Mouse (Mus musculus) testis, adult 2 months (tissue): Measurements from ENCODE around the gene Slc27a1.

ENCODE experiments used
- CTCF ChIP-seq: fragments of 200-500 bp; IDR thresholded peaks from 2 replicates; pipeline ENCODE4 v1.5.1; 2012; ENCODE audit warnings: low read depth, mild to moderate bottlenecking, inconsistent platforms, low read length, moderate library complexity; ENCODE audit not compliant: control insufficient read depth, insufficient read depth, insufficient replicate concordance
- POLR2A ChIP-seq: fragments of 200-500 bp; IDR thresholded peaks from 2 replicates; pipeline ENCODE4 v1.6.1; 2012; ENCODE audit warnings: low read depth, mild to moderate bottlenecking, inconsistent platforms, low read length, moderate library complexity; ENCODE audit not compliant: control insufficient read depth

DNA sequence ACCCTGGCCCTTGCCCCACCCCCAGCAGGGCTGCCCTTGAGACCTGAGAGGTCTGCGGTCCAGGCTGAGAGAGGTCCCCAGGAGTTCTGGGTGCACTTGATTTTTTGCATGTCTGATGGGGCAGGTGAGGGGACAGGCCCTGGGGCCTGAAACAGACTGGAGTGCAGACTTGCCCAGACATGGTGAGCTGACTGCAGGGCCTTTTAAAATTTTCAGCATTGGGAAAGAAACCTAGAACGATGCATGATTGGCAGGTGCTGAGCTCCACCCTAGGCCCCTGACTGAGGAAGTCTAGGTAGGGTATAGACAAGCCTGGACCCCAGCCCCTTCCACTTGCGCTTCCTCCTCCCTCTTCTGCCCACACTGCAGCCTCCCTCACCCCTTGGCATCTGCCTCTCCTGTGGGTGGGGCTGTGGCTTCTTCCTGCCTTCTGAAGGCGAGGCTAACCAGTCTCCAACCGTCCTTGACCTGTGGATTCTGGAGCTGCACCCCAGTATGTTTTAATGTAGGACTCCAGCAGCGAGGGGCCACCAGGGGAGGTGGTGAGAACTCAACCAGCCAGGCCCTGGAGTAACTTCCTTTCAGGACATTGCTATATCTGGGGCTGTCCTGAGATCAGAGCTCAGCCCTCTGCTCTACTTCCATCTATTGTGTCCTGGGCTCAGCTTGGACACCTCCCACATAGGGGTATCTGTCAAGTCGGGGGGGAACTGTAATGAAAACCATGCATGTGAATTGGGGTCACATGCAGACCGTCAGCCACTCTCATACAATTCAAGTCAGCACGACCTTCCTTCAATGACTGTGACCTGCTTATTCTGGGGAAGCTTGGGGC lies 58.8 kb downstream of the Slc27a1 start:
- TF ChIP-seq CTCF (no peak), POLR2A (no peak)
